Mouse (Mus musculus): Measurements from ENCODE around the gene Apob.

The Apob gene

GRCm38 (mm10) chr12:8032359-8032755 lies 54.9 kb downstream of the Apob start:
- in situ Hi-C loops (cut with MboI, MseI) = no loop called here

- in situ Hi-C loops (cut with MboI, MseI) = no loop called here
Measured at GRCm38 (mm10) chr12:8038081-8038730, 60.8 kb downstream of the Apob start.

- in situ Hi-C loops (cut with MboI, MseI) = no loop called here
Measured at GRCm38 (mm10) chr12:8042626-8043394, 65.4 kb downstream of the Apob start.

GRCm38 (mm10) chr12:8047046-8047445 lies 69.6 kb downstream of the Apob start:
- in situ Hi-C loops (cut with MboI, MseI) = no loop called here

- in situ Hi-C loops (cut with MboI, MseI) = no loop called here
Measured at GRCm38 (mm10) chr12:8047789-8048309, 70.4 kb downstream of the Apob start.

- in situ Hi-C loops (cut with MboI, MseI) = loop anchor here (25.0 kb wide), 2 partner anchors 381 to 756 kb away; no protein-coding TSS in a partner anchor
Measured at GRCm38 (mm10) chr12:8056001-8056640, 78.7 kb downstream of the Apob start.

GRCm38 (mm10) chr12:8059576-8059975 lies 82.1 kb downstream of the Apob start:
- in situ Hi-C loops (cut with MboI, MseI) = loop anchor here (25.0 kb wide), 2 partner anchors 378 to 753 kb away; no protein-coding TSS in a partner anchor

- in situ Hi-C loops (cut with MboI, MseI) = loop anchor here (10.0 to 25.0 kb wide), 3 partner anchors 221 to 749 kb away; no protein-coding TSS in a partner anchor
Measured at GRCm38 (mm10) chr12:8063363-8064065, 86.1 kb downstream of the Apob start.
